Mouse (Mus musculus) left cerebral cortex, adult 9 months (tissue): ENCODE measurements around the gene Ube4a.
"Not testable (repeated sequence)": the region's sequence is repeated elsewhere in the genome, so short reads cannot be mapped to it uniquely, and the experiment has no call there.

Source experiments
- DNase-seq, 2 experiments: peaks; one replicate each; pipeline ENCODE4 v3.0.0; 2022; ENCODE audit warnings: low spot score in 2 of 2

Ube4a gene

DNA sequence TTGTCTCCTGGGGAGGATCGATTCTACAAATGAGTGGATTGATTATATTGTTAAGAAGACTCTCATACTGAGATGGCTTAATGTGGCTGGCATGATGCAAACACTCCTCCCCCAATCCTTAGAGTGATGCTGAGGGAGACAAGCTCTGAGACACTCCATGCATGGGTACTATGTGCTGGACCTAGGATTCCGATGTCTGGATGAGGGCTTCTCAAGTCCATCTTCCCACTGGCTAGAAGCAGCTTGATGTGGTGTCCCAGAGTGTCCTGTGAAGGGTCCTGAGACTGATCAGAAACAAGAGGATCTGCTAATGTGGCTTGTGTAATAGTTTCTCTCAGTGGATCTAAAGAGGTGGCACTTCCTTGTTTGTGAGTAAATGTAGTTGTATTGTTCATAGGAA, 15.7 kb upstream of the Ube4a start:
- no peak for DNase-seq

DNA sequence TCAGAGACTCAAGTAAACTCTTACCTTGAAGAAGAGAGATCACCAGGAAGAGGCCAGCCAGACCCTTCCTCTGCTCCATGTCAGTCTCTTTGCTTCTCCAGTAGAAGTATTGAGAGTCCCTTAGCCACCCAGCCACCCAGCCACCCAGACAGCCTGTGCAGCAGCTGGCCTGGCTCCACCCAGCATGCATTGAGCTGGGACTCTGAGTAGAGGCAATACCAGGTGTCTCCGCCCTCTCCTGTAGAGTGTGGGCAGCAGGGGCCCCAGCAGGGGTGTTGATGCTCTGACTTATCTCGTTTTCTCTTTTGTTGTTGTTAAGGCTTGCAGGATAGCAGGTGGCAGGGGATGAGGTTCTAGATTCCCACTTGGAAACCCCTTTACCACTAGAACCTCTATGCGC, 14.8 kb upstream of the Ube4a start, which contains the start of gene Cd3g:
TSS of gene Cd3g (minus strand) at position 190 of the 400 bp plus-strand sequence.
- no peak for DNase-seq

- no peak for DNase-seq
Observed at GRCm38 (mm10) chr9:44979806-44980205, 14.4 kb upstream of the Ube4a start.

DNA sequence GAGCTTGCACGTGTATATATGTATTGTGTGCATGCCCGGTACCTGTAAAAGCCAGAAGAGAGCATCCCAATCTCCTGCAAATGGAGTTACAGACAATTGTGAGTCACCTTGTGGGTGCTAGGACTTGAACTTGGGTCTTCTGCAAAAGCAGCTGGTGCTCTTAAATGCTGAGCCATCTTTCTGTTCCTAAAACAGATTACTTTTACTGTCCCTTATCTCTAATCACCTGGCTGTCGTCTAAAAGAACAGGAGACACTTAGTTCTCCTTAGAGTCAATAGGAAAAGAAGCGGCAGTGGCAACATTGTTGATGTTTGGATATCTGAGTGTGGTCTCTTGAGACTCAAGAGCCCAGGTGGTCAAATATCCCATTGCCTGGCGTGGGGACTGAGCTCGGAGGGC, 12.4 kb upstream of the Ube4a start:
- DNase-seq, result no peak

- DNase-seq, result no peak
Observed at GRCm38 (mm10) chr9:44969450-44969849, 4.0 kb upstream of the Ube4a start.

- not testable (repeated sequence) for DNase-seq
Observed at GRCm38 (mm10) chr9:44967763-44968162, 2.4 kb upstream of the Ube4a start.

DNA sequence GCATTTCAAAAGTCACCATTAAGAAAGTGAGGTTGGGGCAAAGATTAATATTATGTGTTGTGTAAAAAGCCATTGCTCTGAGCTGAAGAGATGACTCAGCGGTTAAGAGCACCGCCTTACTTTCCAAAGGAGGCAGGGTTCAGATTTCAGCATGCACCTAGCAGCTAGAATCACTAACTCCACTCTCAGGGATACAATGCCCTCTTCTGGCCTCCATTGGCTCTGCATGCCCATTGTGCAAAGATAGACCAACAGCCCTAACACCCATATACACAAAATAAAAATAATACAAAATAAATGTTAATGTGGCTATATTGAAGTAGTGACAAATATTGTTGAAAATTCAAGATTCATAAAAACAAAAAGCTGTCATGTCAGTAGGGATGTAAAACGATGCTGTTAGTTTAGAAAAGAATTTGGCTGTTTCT, 1.4 kb upstream of the Ube4a start:
- peak; percentile 33 to 65 for DNase-seq

DNA sequence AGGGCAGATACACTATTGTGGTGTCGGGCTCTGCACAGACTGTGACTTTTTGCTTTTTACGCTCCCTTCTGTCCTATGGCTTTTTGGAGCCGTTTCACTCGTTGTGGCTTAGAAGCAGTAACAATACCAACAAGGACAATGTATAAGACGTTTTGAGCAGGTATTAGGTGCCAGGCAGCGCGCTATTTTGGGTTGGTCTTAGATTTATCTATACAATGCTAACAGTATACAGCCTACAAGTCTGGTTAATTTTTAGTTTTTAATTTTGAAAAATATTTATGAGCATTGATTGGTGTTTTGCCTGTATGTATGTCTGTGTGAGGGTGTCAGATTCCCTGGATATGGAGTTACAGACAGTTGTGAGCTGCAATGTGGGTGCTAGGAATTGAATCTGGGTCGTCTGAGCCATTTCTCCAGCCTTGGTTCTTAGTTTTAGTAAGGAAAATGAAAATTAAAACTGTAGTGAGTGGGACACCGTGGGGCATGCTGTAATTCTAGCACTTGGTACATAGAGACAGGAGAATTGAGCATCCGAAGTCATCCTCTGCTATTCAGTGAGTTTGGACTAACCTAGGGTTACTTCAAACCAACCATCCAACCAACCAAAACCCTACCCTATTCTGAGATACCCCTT, 550 bp upstream of the Ube4a start:
- peak in 1 of 2 experiments; percentile 18 for DNase-seq

- DNase-seq, result no peak
Observed at GRCm38 (mm10) chr9:44954432-44954831, 11.0 kb downstream of the Ube4a start.

DNA sequence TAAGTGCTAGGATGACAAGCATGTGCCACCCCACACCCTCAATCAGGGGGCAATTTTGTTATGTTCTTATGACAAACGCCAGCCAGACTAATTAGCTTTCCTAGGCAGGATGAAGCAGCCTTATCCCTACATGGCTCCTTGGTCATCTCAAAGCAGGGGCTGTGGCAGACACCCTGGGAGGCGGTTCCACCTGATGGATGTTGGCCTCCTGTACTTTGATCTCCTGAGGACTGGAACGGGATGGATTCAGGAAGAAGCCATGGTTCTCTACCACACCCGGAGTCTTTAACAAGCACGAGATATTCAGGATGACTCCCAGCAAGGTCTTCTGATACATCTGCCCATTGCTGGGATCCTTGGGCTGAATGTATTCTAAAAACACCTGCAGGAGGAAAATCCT, 17.6 kb downstream of the Ube4a start:
- DNase-seq, result no peak

DNA sequence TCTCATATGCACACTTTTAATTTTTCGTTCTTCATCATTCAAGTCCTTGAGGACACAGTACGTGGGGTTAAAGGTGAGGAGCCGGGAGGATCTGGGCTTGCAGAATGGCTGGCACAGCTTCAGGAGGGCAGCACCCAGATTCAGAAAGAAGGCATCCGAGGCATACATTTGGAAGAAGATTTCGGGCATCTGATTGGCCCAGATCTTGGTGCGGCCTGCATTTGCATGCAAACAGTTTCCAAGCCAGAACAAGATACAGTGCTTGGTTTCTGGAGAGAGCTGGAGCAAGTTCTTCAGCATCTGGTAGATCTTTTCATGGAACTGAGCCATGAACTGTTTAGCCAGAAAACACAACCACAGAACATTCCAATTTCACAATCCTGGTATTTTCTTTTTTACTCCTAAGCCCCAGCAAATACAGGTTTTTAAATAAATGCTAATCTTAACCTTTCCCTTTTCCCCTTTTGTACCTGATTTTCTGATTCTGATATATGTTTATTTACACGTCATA, 19.2 kb downstream of the Ube4a start:
- no peak for DNase-seq

GRCm38 (mm10) chr9:44942421-44942820, 23.0 kb downstream of the Ube4a start:
- no peak for DNase-seq

- DNase-seq, result no peak
Observed at GRCm38 (mm10) chr9:44941756-44942155, 23.6 kb downstream of the Ube4a start.

DNA sequence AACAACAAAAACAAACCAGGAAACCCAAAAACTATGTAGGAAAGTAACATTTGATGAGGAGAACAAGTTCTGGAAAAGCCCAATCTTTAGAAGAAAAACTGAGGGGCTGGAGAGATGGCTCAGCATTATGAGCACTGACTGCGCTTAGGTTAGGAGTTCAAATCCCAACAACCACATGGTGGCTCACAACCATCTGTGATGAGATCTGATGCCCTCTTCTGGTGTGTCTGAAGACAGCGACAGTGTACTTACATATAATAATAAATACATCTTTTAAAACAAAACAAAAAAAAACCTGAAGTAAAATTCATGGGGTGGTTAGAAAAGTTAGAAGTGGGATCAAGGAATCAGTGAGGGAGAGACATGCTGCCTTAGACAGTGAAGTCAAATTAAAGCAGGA, 43.9 kb downstream of the Ube4a start:
- no peak for DNase-seq

GRCm38 (mm10) chr9:44921123-44921468, 44.3 kb downstream of the Ube4a start:
- no peak for DNase-seq

DNA sequence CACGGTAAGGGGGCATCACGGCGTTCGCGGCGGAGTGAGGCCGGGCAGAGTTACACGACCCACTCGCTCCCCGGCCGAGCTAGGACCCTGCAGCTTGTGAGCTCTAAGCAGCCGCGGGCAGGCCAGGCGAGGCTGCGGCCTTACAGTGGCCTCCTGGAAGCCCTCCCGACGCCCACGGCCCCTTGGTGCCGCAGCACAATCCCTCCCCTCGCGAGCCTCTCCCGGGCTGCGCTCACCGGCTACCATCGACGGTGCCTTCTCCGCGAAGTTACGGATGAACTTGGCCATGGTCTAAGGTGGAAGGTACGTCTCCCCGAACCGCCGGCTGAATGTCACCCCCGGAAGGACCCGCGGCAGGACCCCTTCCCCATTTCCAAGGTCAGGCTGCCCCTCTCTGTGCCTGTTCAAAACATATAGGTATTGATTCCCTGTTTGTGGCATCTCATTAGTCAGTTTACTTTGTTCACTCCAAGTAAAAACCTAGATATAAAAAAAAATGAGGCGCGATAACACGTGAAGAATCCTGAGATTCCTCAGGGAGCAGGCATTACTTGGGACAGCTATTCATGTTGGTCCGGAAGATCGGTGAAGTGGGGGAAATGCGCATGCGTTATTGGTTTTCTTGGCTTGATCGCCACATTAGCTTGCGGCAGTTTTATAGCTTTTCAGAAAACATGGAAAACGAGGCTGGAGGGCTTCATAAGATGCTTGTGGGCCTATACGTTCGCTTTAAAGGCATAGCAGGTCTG, 44.9 kb downstream of the Ube4a start, which contains the start of gene Atp5l:
TSS of gene Atp5l (minus strand) at position 369 of the 749 bp plus-strand sequence.
- DNase-seq, result peak; percentile 80 to 91

- DNase-seq, result no peak
Observed at GRCm38 (mm10) chr9:44919606-44920005, 45.8 kb downstream of the Ube4a start.

DNA sequence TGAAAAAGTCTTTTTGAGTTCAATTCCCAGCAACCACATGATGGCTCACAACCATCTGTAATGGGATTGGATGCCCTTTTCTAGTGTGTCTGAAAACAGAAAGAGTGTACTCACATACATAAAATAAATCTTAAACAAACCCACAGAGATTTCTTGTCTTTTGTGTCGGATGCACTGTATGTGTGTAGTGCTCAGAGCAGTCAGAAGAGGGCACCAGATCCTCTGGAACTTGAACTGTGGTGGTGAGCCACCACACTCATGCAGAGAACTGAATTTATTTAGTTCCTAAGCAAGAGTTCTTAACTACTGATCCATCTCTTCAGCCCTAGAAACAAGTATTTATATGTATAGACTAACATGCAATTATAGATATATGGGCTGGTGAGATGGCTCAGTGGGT, 49.2 kb downstream of the Ube4a start:
- peak in 1 of 2 experiments; percentile 24 for DNase-seq

DNA sequence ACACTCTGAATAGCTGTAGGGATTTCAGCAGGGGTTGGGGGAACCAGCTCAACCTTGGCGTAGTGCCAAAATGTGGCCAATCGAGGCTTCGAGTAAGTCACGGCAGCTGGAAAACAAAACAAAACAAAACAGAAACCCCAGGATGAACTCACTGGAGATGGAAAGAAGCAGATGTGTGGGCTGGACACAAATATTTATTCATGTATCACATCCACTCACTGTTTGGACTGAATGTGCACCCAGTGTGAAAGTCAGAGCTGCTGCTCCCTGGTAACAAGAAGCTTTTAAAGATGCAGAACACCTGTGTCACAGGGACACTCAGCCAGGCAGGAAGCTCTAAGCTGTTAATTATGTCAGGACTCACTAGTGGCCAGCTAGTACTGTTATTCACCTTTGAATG, 50.7 kb downstream of the Ube4a start:
- no peak for DNase-seq

DNA sequence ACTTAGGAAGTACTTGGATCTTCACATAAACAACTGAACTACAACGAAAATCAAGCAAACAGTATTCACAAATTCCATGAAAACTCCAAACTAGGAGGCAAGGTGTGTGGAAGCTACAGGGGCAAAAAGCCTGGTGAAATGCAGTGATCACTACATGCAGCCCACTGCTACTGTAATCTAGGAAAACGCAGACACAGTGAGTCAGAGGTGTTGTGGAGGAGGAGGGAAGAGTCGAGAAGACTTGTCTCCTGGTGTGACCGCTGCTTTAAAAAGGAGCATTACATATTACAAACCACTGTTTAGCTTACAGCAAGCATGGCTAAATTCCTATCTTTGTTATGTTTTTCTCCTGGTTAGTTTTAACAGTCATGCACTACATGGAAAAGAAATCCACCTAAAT, 54.0 kb downstream of the Ube4a start:
- DNase-seq, result no peak

GRCm38 (mm10) chr9:44905620-44906019, 59.8 kb downstream of the Ube4a start:
- peak; percentile 77 to 87 for DNase-seq

DNA sequence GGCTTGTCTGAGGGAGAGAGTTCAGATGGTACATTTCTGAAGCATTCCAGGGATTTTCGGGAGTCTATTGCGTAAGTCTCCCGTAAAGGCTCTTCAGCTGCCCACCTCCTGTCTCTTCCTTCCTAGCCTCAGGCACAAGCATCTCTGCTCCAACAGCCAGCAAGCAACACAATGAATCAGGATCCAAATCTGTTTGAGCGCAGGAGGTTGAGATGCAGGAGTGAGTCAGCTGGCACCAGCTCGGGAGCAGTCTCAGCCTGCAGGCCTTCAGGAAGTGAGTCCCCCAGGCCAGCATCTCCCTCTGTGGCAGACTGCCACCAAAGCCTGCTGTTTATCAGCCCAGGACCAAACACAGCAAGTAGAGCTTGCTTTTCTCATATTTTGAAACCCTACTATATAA, 60.4 kb downstream of the Ube4a start:
- DNase-seq, result peak; percentile 85 to 92

GRCm38 (mm10) chr9:44903856-44904255, 61.5 kb downstream of the Ube4a start:
- DNase-seq, result no peak
